Mouse (Mus musculus): ENCODE measurements at regions not wholly inside any gene's neighbourhood (a gene's known extent, or its start where the extent isn't known, plus 50 kb on each side); places are given as distances from the start of the nearest gene placed in this dataset.
A peak's percentile ranks its signal among the peaks of the same experiment; 100 is the strongest.

DNA sequence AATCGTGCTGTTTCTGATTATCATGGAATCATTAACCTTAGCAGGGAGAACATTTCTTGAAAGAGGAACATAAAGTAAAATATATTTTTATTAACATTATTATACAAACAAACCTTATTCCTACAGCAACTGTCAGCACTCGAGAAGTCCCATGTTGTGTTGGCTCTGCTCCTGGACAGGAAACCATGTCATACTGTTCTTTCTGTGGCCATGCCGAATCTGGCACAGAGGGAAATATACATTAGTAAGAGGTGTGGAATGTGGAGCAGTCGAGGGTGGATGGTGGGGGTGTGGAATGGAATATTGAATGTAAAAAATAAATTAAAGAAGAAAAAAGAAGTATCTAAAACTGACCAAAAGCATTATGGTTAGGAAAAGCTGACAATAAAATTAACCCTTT is 342.1 kb upstream of the Pmfbp1 start:
- no peak for DNase-seq (ENCODE audit: low read depth, low spot score)

DNA sequence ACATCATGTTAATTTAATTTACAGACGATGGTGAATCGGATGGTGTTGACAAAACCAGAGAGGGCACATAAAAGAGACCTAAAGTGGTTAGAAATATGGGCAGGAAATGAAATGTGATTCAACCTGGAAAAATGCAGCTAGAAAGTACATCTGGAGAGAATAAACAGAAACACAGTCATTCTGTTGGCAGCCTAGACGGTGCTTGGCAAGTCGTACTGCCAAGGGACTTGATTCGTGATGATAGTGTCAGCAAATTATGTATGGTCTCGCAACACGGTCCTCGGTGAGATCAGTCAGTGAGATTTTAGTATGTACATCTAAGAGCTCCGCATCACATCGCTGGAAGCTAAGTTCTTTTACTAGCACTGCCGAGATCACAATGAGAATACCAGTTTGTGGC is 338.3 kb upstream of the Pmfbp1 start:
- no peak for DNase-seq (ENCODE audit: low read depth, low spot score)

DNA sequence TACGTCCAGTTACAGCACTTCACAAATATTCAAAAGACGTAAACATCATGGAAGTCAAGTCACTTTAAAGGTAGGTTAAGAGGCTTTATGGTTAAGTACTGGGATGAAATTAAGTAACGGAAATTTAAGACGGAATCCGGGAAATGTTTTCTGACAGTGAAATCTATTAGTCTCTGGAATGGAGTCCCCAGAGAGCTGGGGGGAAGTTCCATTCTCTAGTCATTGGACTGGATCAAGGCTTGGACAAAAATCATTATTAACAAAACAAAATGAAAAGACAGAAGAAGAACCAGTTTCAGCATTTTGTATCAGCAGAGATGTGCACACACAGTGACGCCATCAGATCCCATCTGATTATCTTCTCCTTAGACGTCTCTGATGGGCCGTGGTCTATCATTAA is 337.8 kb upstream of the Pmfbp1 start:
- DNase-seq (ENCODE audit: low read depth, low spot score) = no peak

DNA sequence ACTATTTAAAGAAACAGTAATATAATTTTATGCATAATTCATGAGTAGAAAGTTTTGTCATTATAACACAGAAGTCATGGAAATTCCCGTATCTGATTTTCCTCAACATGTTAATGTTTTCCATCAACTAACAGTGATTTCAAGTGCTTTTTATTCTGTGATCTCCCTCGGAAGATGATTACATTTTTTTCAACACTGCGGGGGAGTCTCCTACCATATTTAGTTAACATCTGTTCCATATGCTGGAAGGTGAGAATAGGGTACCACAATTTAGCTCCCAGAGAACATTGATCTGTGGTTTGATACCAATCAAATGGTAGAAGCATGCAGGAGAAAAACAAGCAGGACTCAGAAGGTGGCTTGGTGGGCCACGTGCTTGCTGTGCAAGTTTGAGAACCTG is 321.1 kb upstream of the Pmfbp1 start:
- DNase-seq (ENCODE audit: low read depth, low spot score) = no peak

DNA sequence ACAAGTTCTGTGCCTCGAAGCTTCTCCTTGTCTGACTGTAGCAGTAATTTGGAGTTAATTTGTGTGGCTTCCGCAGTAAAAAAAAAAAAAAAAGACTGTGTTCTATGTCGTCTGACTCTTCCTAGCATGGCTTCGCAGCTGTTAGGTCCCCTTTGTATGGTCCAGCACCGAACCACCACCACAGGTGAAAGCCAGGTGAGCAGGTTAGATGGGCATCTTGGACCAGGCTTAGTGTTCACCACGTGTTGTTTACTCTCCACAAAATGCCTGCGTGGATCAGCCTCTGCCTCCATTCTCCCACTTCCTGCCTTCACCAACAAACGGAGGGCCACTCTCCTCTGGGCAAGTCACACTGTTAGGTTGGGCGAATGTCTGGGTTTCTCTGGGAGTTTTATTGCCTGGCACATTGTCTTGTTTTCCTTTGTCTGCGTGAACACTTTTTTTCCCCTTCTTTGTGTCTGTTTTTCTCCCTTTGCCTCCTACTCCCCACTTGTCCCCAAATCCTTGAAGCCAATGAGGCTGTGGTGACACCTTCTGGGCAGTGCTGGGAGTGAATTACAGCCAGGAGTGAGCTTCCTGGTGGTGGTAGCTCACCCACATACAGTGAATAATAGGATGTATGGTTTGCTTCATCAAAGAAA is 308.1 kb upstream of the Pmfbp1 start:
- DNase-seq (ENCODE audit: low read depth, low spot score) = peak; percentile 62

DNA sequence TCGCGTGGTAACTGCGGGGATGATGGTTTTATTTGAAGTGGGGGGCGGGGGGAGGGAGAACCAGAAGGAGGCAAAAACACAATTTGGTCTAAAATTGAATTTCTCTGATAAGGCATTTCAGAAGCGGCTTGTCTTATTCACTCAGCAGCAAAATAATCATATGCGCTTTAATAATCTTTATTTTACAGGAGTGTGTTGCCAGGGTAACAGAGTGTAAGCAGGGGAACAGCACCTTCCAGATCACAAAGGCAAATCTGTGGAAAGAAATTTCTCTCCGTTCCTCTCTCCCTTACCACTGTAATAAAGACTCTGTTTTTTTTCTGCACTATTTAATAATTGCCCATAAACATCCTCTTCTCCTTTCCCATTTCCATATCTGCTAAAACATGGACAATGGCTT is 306.2 kb upstream of the Pmfbp1 start:
- DNase-seq (ENCODE audit: low read depth, low spot score) = no peak

DNA sequence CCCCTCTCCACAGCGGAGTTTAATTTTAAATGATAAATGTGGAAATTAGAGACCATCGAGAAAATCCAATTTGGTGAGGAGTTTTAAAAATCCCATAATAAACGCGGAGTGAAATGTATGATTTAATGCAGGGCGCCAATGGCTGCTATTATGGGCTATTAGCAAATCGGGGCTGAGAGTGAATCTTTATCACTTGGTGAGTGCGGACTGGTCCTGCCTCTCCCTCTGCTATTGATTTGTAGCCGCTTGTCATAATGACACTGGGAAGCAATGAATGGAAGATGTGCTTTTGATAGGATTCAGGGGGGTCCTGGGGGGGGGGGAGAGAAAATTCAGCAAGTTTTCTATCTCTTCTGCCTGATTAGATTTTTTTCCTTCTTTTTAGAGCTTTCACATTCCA is 279.6 kb upstream of the Pmfbp1 start:
- DNase-seq (ENCODE audit: low read depth, low spot score) = no peak

DNA sequence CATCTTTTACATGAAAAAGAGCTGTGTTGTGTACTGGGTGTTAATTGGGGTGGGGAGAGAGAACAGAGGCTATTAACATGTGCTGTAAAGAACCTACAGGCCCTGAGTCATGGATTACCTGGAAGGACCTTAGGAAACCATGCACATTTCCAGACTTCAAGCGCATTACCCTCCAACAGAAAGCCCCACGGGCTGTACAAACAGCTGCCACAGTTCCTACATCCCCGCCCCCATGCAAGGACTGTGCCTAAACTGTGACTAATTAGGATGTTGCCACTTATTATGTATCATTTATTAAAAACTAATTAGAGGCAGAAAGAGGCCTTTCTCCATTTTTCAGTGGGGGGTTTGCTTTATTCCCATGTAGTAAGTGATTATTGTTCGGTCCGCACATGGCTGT is 277.5 kb upstream of the Pmfbp1 start:
- no peak for DNase-seq (ENCODE audit: low read depth, low spot score)

DNA sequence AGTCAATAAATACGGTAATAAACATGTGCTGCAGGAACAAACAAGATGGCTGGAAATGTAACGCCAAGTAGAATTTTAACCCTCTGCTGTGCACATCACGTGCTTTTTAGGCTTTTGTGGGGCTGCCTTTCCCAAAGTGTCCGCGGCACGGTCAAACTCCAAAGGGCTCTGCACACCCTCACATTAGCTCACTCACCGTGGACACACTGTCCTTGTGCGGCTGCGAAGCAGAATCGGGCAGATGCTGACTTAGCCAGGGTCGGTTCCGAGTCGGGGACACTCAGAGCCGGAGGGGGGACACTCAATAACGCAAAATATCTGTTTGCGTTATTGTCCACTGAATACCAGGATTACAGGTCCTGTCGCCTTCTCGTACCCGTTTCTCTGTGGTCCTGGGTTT is 276.5 kb upstream of the Pmfbp1 start:
- no peak for DNase-seq (ENCODE audit: low read depth, low spot score)

DNA sequence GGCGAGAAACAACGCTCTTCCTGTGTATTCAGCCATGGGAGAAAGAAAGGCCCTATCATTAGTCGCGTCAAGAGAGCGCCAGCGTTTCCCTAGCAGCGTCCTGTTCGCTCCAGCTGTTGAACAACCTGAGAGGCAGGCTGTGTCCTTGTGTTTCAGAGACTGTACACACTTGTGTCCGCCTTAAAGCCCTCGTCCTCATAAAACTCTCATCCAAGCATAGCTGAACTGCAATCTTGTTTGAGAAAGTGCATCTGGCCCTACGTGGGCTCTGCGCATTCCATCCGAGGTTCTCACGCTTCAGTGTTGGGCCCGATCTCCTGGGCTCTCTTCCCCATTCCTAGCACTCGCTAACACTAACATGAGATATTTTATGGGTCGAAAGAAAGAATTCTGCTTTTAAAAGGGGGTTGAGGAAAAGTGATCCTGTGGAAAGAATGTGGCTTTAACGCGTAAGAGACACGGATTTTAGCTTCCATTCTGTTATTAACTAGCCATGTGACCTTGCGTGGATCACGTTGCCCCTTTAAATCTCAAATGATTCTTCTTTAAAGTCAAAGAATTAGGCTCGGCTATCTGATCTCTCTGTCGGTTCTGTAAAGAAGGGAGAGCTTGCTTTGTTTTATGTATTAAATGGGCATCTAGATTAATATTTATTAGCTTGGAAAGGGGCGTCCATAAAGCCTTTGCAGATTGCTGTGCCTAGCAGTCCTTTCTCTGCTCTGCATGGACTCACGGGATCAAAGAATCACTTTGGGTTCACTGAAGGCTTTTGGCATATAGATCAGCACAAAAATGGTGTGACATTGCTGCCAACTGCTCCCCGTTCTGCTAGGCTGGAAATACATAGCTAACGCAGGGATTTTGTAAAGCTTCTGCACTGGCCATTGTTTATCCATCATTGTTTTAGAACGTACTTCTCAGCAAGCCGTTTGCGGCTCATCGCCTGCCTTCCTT is 261.3 kb upstream of the Pmfbp1 start:
- DNase-seq (ENCODE audit: low read depth, low spot score) = no peak

DNA sequence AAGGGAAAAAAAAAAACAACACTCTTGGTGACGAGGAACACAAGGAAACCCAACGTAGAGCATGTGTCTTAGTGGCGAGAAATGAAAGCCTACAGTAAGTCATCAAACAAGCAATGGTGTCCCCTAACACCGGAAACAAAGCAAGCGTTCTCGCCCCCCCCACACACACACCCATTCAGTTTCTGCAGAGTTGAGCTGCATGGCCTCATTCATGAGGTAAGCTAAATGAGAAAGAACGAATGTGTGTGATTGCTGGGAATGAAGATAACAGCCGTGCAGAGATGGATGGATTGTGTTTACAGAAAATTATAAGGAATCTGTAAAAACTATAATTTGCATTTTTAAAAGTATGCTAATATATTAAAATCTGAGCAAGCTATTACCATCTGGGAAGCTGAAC is 248.3 kb upstream of the Pmfbp1 start:
- no peak for DNase-seq (ENCODE audit: low read depth, low spot score)

DNA sequence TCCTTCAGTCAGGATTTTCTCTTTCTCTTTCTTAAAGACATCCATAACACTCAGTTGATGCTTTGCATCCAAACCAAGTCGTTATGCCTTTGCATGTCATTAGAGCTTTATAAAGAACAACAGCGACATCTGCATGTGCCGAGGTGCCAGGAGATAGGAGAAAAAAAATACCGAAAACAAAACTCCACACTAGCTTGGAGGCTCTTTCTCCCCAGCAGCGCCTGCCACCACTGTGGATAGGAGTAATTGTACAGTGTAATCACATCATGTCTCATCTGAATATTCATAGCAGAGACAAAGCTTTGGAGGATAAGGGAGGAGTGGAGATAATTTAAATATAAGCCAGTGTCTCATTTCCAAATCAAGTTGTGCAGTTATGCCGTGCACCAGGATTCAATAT is 246.0 kb upstream of the Pmfbp1 start:
- no peak for DNase-seq (ENCODE audit: low read depth, low spot score)

DNA sequence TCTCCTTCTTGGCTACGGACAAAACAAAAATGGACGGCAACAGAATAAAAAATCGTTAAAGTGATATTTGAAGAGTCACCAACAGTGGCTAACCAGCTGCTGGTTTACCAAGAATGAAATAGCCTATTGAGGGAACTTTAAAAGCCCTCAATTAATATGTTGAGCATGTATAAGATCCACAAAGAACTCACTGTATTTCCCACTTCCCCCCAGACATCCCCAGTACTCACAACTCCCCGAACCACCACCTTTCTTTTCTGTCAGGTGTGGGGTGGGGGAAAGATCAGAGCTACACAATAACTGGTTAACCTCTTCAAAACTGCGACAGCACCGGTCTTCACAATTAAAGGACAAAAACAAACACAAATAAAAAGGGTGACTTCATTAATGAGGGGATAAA is 245.5 kb upstream of the Pmfbp1 start:
- no peak for DNase-seq (ENCODE audit: low read depth, low spot score)

DNA sequence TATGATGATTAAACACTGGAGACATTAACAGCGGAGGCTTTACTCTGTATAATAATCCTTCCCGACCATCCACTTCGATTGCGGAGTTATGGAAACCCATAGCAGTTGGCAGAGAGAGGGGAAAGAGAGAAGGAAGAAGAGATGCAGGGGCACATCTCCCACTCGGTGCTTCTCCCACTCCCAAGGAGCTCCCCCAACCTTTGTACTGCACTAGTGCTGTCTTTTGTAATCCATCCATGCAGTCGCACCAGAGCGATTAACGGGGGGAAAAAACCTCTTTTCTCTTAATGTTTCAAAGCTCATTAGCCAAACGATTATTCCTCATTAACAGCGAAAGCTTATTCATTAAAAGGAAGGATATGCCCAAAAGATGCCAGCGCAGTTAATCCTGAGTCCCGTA is 244.6 kb upstream of the Pmfbp1 start:
- no peak for DNase-seq (ENCODE audit: low read depth, low spot score)

DNA sequence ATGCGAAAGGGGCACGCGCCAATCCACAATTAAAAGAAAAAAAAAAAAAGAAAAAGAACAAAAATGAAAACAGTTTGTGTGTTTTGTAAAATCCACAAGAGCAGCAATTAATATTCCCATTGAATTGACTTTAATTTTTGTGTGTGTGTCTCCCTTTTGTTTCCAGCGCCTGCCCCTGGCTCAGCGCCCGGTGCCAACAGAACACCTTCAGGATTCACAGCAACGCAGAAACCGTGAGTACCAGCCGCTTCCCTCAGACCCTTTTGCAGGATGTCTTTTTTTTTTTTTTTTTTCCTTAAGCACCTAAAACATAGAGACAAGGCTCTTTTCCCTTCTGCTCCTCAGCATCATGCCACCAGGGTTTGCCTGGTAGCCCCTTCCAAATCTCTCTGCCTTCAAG is 244.1 kb upstream of the Pmfbp1 start:
- no peak for DNase-seq (ENCODE audit: low read depth, low spot score)

DNA sequence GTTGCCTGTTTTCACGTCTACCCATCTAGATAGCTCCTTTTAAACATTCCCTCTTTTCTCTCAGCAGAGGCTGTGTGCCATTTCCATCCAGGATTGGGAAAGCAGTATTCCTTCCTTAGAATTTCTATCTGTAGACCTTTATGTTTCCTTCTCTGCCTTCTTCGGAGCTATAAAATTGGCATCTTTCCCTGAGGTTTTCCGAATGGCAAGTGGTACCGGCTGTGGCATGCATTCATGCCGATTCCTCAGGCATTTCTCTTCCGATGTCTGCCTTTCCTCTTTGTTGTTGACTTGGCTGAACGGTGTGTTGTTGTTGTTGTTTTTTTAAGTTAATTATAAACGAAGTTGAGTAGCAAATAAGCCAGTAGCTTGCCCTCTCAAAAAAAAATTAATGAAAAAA is 243.3 kb upstream of the Pmfbp1 start:
- no peak for DNase-seq (ENCODE audit: low read depth, low spot score)

DNA sequence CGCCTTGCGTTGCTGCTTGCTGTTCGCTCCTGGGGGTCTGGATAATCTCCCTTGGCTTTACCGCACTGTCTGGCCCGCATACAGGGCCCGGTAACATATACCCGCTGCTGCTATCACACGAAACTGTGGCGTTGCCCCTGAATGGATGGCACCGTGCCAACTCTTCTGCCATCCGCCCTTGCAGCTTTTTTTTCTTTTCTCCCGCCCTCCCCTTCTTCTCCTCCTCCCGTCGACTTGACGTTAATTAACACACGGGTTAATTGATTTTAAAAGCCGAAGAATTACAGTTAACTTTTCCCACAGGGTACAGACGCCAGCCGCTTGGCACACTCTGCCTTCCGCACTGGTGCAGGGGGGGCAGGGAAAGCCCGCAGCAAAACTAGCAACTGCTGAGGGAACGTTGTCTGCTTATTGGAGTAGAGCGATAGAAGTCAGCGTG is 242.4 kb upstream of the Pmfbp1 start:
- peak; percentile 20 for DNase-seq (ENCODE audit: low read depth, low spot score)

DNA sequence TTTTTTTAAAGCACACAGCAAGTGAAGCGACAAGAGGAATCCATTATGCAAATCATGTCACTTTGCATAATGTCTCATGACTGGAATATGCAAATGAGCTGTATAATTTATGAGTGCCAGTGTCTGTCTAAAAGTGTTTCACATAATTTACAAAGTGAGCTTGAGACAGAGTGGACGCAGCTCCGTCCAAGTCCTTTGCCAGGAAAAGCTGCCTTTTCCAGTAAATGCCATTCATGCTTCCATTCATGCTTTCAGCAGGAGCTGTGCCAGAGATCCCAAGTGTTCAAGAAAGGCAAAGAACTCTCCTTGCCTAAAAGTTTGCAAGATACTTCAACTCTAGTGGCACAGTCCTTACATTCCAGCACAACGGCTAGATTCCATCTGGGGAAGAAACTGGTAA is 241.4 kb upstream of the Pmfbp1 start:
- no peak for DNase-seq (ENCODE audit: low read depth, low spot score)

DNA sequence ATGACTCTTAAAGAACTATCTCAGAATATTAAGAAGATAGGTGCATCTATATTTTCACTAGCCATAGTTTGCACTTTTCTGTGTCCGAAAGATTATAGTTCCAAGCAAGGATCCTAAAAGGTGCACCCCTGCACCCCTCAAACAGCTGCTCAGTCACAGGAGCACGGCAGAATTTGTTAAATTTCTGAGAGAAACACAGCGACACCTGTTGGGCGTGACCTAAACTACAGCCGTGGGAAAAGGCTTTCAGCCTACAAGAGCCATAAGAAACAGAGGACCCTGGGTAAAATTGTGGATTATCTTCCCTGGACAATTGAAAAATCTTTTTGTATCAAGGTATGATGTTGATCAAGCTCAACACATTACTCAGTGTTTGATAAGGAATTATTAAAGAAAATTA is 214.7 kb upstream of the Pmfbp1 start:
- peak; percentile 60 for DNase-seq (ENCODE audit: low read depth, low spot score)

DNA sequence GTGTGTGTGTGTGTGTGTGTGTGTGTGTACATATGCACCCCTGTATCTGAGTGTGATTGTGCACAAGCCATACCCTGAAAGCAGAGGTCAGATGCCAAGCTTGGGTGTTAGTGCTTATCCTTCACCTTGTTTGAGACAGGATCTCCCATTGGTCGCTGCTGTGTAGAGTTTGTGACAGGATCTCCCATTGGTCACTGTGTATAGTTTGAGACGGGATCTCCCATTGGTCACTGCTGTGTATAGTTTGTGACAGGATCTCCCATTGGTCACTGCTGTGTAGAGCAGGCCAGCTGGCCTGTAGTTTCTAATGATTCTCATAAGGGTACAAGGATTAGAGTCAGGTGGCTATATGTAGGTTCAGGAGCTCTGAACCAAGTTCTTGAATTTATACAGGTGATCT is 213.3 kb upstream of the Pmfbp1 start:
- peak; percentile 58 for DNase-seq (ENCODE audit: low read depth, low spot score)

DNA sequence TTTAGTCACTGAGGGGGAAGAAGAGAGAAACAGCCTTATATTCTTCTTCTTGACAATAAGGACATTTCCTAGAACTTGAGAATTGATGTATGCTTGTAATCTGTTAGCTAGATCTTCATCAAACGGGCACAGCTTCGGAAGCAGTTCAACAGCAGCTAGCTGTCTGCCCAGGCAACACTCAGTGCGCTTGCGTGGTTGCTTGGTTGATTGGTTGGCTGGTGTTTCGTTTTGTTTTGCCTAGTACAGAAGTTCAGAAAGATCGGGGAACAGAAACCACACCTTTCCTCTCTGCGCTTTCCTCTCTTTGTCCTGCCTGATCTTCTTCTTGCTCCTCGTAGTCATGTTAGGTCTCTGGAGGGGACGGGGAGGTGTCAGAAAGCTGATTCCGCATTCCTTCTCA is 212.2 kb upstream of the Pmfbp1 start:
- peak; percentile 65 for DNase-seq (ENCODE audit: low read depth, low spot score)

DNA sequence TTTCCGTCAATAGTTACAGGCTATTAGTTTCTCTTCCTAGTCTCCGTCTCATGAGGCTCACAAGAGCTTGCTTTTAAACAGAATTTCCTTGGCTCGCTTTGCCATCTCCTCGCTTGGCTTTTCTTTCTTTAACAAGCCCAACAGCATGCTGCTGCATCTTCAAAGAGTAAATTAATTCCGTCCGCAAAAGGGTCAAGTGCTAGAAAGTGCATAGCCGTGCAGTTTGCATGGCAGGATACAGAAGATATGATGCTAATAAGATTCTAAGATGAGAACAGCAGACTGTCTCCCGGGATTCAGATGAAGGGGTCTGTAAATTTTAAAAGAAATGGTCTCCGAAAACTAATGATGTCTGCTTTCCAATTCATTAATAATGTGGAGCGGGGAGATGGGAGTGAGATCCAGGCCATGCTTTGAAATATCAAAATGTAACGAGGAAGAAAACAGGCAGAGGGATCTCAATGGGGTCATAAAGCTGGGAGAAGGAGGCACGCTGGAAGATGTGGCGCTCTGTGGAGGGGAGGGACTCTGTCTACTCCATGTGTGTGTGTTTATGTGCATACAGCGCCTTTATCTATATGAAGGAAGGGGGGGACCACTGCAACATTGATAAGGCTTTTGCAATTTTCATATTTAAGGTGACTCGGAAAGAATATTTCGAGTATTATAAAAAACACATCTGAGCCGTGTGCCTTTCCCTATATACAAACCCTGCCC is 183.0 kb upstream of the Pmfbp1 start:
- DNase-seq (ENCODE audit: low read depth, low spot score) = no peak
